Mouse (Mus musculus) brain, adult 2 months (tissue): ENCODE measurements around the gene Cmip.
A peak's percentile ranks its signal among the peaks of the same experiment; 100 is the strongest.

Experiments
- DNase-seq: peaks from one replicate; pipeline ENCODE4 v3.0.0; 2011; ENCODE audit warnings: low read depth, low spot score

The Cmip gene

DNA sequence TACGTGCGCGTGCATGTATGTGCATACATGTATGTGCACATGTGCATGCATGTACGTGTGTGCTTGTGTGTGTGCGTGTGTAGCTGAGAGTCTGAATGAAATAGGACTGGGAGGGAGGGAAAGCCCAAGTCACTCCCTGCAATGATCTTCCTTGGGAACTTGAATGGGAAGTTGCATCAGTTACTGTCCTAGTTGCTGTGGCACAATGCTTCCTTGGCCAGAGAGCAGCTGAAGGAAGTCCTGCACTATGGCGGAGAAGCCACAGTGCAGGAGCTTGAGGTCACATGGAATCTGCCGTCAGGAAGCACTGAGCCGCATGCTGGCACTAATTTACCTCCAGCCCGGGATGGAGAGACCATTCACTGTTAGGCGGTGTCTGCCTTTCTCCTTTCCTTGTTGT, 37.9 kb downstream of the Cmip start:
- DNase-seq, result no peak

DNA sequence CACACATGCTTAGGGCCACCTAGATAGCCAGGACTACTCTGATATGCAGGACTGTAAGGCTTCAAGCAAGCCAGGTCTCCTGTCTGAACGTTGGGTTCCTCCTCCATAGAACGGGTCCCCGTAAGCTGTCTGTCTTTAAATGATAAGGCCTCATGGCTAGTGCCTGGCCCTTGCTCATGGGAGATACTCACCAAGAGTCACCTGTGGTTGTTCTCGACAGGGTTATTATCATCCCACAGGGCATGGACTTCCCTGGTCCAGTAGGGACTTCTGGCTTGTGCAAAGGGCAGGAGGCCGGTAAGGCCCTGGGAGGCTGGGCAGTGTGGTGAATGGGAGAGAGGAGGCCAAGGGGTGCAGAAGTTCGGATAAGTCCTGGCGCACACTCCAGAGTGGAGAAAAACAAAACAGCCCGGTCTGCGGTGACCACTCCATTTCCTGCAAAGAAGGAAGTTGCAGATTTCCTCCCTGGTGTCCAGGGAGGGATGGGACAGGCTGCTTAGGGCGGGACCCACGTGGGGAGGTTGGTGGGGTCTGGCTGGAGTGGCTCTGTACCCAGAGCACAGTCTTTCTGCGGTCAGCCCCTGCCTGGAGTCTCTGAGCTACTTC, 41.2 kb downstream of the Cmip start:
- no peak for DNase-seq

DNA sequence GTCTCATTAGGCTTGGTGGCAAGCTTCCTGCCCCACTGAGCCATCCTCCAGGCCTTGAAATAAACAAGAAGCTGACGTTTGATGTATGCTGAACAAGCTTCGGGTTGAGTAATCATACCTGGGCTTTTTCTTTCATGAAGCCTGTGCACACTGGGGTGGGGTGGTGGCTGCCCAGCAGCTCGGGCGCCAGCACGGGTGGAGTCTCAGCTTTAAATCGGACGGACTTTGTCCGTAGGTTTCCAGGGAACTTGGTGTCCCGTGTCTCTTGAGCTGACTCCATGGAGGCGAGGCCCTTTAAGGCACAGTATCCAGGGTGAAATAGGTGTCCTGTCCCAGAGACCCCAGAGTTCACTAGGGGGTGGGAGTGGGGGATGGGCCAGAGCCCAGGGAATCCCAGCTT, 42.3 kb downstream of the Cmip start:
- no peak for DNase-seq

DNA sequence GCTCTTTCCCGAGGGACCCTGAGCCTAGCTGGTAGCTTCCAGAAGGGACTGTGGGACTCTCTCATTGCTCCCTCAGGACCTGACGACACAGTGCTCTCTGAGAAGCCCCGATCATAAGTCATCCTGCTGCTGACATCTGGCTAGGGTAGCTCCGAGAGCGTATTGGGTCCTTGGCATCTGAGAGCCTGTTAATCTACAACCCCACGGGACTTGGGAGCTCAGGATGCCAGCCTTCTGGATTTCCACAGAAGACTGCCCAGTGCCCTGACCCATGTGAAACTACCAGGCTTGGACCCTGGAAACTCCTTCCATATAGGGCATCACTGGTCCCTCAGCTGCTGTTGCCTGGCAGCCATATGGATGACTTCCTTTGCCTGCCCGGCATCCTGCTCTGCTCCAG, 43.3 kb downstream of the Cmip start:
- DNase-seq, result no peak

DNA sequence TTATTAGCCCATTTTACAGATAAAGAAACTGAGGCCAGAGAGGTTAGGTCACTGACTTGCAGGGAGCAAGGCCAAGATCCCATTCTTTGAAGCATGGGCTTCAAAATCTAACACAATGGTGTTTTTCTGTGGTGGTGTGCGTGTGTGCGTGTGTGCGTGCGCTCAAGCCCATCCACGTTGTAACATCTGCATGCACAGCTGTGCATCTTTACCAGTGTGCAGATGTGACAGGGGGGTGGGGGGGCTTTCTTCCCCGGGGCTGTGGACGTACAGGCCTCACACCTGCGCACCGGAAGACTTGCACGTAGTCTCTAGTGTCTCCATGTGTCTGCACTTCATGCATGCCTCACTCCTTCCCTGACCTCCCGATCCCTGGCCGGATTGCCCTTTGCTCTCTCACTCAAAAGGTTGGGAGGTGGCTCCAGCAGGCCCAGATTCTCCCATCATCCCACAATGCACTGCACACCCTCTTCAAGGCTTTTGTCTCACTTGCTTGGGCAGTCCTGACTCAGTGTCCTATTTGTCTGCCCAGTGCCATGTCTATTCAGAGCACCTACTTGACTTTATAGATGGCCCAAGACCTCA, 44.7 kb downstream of the Cmip start:
- no peak for DNase-seq

DNA sequence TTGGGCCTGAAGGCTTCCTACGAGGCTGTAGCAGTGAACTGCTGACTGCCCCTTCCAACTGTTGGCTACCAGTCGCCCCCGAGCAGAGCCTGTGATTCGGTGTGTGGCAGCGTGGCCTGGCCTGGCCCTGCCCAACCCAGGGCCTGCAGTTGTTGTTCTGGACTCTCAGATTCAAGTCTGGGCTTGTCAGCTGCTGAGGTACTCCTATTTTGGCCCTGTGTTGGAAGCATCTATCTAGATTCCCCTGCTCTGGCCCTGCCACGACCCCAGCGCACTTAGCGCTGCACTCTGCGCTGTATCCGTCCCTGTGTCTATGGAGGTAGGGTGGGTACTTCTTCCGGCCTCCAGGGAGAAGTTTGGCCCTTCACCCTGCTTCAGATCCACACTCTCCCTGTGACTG, 45.2 kb downstream of the Cmip start:
- no peak for DNase-seq

DNA sequence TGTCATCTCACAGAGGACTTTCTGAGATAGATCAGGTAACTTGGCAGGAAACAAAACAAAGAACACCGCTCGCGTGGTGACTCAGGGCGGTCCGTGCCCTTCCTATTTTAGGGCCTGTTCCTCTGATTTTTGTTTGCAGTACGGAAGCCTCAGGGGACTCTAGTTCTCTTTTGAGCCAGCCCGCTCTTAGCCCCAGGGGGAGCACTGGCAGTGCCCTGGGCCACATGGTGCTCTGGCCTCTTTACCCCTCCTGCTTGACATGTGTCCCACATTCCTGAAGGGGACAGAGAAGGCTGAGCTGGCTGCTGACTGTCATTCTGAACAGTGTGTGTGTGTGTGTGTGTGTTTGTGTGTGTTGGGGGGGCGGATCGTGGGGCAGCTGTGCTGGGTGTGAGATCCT, 46.8 kb downstream of the Cmip start:
- no peak for DNase-seq

- no peak for DNase-seq
Measured at GRCm38 (mm10) chr8:117305405-117305804, 48.5 kb downstream of the Cmip start.

GRCm38 (mm10) chr8:117306756-117307155, 49.9 kb downstream of the Cmip start:
- DNase-seq, result no peak

- DNase-seq, result no peak
Measured at GRCm38 (mm10) chr8:117307221-117307620, 50.4 kb downstream of the Cmip start.

- no peak for DNase-seq
Measured at GRCm38 (mm10) chr8:117308303-117309095, 51.6 kb downstream of the Cmip start.

- DNase-seq, result no peak
Measured at GRCm38 (mm10) chr8:117309653-117310274, 52.9 kb downstream of the Cmip start.

DNA sequence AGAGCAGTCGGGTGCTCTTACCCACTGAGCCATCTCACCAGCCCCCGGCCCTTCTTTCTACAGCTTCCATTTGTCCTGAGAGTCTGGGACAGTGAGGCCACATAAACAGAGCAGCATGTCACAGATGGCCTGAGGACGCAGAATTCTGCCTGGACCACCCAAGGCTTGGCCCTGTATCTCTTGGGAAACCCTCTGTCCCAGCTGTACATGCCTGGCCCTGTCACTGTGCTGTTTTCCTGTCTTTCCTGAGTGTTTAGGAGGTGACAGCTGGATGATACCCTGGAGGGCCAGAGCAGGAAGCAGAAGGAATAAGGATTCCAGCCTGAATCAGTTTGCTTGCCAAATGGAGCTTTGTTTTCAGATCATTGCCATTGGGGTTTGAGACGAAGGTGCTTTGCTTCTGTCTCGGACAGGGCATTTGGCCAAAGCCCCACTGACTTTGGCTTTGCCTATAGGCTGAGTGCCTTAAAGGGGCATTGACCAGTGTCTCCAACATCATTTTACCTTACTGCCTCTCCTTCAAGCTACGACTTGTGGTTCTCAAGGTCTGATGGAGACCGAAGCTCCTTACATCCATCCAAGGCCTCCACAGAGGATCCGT, 54.2 kb downstream of the Cmip start:
- DNase-seq, result no peak

DNA sequence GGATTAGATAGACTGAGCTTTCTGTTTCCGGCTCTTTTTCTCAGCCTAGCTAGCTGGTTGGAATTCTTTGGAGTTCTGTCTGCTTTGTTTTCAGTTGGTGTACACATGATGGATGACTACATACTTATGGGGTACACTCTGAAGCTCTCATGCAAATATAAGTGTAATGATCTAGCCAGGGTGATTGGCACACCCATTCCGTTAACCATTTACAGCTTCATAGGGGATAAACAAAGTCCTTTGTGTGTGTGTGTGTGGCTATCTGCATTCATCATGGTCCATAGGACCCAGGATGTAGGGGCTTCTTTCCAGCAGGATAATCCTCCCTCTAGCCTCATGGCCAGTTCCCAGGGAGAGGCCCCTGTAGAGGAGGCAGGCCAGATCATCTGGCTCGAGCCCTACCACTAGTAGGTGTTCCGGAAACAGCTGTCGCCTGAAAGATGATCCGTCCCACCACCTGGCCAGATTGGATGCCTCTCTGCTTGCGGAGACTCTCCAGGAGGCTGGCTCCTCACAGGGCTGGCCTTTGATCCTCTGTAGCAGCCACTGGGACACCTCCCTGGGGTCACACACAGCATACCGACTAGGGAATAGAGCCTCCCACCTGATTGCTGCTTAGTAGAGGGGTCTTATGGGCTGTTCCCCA, 57.6 kb downstream of the Cmip start:
- DNase-seq, result no peak

DNA sequence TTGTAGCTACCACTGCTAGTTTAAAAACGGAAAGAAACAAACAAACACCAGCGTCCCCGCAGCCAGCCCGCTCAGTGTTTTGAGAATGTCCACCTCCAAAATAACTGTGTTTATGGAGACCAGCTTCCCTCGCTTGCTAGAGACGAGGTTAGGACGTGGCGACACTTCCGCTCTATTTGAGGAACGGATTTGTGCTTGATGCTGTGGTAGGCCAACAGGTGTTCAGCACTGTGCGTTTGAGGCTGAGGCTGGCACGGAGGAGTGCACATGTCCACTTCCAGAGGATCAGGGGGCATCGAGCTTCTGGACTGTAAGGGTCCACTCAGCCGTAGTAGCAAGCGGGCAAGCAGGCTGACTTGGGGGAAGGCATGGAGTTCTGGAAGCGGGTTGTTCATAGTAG, 58.9 kb downstream of the Cmip start:
- no peak for DNase-seq

GRCm38 (mm10) chr8:117317478-117317877, 60.6 kb downstream of the Cmip start:
- DNase-seq, result no peak

DNA sequence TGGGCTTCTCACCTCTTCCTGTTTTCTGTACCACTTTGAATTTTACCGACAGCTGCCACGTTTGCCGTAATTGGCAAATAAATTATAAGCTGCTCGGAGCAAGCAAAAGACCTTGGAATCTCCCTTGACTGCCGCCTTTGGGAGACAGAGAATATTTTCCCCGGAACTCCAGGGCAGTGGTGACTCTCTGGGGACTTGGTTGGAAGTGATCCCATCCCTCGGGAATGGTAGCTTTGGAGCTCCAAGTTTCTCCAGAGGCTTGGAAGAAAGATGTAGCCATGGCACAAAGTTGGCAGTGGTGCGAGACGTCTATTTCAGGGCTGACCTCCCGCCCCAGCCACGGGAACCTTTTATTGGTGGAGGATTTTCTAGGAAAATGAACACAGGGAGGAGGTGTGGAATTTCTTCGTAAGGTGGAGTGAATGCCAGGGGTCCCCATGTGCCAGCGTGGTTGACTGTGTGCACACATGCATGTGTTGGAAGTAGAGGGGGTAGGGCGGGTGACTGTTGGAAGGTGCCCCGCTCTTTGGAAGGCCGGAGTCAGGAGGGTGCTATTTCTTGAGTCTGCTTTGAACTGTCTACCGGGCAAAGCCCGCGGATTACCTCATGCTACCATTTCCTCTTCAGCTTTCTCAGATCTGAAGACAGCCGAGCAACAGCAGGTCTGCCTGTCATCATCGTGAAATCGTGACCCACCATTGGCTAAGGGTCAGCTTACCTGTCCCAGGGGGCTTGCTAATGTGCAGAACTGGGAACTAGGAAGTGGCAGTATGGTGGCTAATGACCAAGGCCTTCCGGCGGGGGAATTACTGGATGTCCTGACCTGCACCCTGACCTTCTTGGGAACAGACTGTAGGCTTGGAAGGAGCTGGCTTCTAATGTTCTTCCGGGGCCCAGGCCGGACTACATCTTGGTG, 62.3 kb downstream of the Cmip start:
- DNase-seq, result no peak

GRCm38 (mm10) chr8:117320616-117321015, 63.8 kb downstream of the Cmip start:
- no peak for DNase-seq

GRCm38 (mm10) chr8:117321232-117321631, 64.4 kb downstream of the Cmip start:
- DNase-seq, result no peak

DNA sequence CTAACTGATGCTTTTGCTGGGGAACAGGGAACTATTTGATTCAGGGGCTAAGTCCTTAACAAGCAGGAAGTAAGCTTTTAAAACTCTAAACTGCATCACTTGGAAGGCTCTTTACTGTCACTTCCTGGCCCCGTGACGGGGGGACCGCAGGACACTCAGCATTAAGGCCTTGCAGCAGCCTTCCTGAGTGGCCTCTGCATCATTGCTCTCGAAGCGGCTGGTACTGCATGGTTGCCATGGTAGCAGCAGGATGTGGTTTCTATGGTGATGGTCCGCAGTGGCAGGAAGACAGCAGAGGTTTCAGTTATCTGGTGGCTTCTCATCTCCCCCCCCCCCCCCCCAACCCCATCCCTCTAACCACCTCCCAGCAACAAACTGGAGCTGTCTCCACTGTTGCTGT, 65.2 kb downstream of the Cmip start:
- DNase-seq, result peak; percentile 91
